Mouse (Mus musculus) kidney, adult 2 months (tissue): Measurements from ENCODE around the gene 1700020N15Rik.
"Not testable (repeated sequence)": the region's sequence is repeated elsewhere in the genome, so short reads cannot be mapped to it uniquely, and the experiment has no call there.

Source experiments
- CTCF ChIP-seq: fragments of 200-500 bp; conservative IDR thresholded peaks from 2 replicates; pipeline ENCODE4 v1.5.1; 2011; ENCODE audit warnings: low read depth, mild to moderate bottlenecking, control low read depth, low read length, moderate library complexity, mixed read lengths; ENCODE audit not compliant: insufficient read depth, insufficient read length
- POLR2A ChIP-seq: fragments of 200-500 bp; IDR thresholded peaks from one replicate; pipeline ENCODE4 v1.6.1; 2011; ENCODE audit warnings: low read depth, low read length, control low read depth

DNA sequence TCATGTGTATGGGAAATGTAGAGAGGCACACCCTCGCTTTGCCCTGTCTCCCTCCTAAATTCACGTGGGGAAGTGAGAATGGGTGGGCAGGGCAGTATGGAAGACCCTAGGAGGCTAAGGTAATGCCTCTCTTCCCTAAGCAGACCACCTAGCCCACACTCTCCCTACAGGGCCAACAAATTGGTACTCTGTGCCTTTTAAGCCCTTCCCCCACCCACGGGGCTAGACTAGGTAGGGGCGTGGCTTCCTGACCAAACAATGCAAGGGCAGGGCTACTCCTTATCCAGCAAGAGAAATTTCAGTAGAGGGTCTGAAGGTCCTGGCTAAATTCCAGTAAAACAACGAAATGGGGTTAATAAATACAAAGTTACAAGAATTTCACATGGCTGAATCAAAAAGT lies at the start of gene 1700020N15Rik:
- TF ChIP-seq CTCF, POLR2A: not testable (repeated sequence)
